Mouse (Mus musculus): Measurements from ENCODE around the gene Rere.
"Not testable (repeated sequence)": the region's sequence is repeated elsewhere in the genome, so short reads cannot be mapped to it uniquely, and the experiment has no call there.

The Rere gene

GRCm38 (mm10) chr4:150582966-150583776 is 301.7 kb downstream of the Rere start:
- DNase-seq (ENCODE audit: low read depth), result no peak

GRCm38 (mm10) chr4:150583777-150584135 is 302.3 kb downstream of the Rere start:
- peak; percentile 43 for DNase-seq (ENCODE audit: low read depth)

- DNase-seq (ENCODE audit: low read depth), result no peak
Measured at GRCm38 (mm10) chr4:150585800-150586199, 304.4 kb downstream of the Rere start.

GRCm38 (mm10) chr4:150586275-150586674 is 304.8 kb downstream of the Rere start:
- no peak for DNase-seq (ENCODE audit: low read depth)

- peak; percentile 58 for DNase-seq (ENCODE audit: low read depth)
Measured at GRCm38 (mm10) chr4:150587597-150588299, 306.3 kb downstream of the Rere start.

GRCm38 (mm10) chr4:150588300-150588621 is 306.8 kb downstream of the Rere start:
- no peak for DNase-seq (ENCODE audit: low read depth)

GRCm38 (mm10) chr4:150590621-150591282 is 309.3 kb downstream of the Rere start:
- no peak for DNase-seq (ENCODE audit: low read depth)

GRCm38 (mm10) chr4:150591602-150592001 is 310.2 kb downstream of the Rere start:
- DNase-seq (ENCODE audit: low read depth), result no peak

GRCm38 (mm10) chr4:150592087-150592486 is 310.6 kb downstream of the Rere start:
- no peak for DNase-seq (ENCODE audit: low read depth)

- DNase-seq (ENCODE audit: low read depth), result peak; percentile 57
Measured at GRCm38 (mm10) chr4:150593473-150594217, 312.2 kb downstream of the Rere start.

- peak; percentile 54 for DNase-seq (ENCODE audit: low read depth)
Measured at GRCm38 (mm10) chr4:150594298-150594829, 312.9 kb downstream of the Rere start.

- DNase-seq (ENCODE audit: low read depth), result no peak
Measured at GRCm38 (mm10) chr4:150595071-150595470, 313.6 kb downstream of the Rere start.

- no peak for DNase-seq (ENCODE audit: low read depth)
Measured at GRCm38 (mm10) chr4:150595991-150596390, 314.5 kb downstream of the Rere start.

- DNase-seq (ENCODE audit: low read depth), result no peak
Measured at GRCm38 (mm10) chr4:150598686-150599085, 317.2 kb downstream of the Rere start.

- DNase-seq (ENCODE audit: low read depth), result no peak
Measured at GRCm38 (mm10) chr4:150599119-150599992, 317.9 kb downstream of the Rere start.

GRCm38 (mm10) chr4:150600503-150600902 is 319.1 kb downstream of the Rere start:
- DNase-seq (ENCODE audit: low read depth), result not testable (repeated sequence)

- no peak for DNase-seq (ENCODE audit: low read depth)
Measured at GRCm38 (mm10) chr4:150601489-150601888, 320.0 kb downstream of the Rere start.

- DNase-seq (ENCODE audit: low read depth), result no peak
Measured at GRCm38 (mm10) chr4:150603366-150604061, 322.1 kb downstream of the Rere start.

- DNase-seq (ENCODE audit: low read depth), result no peak
Measured at GRCm38 (mm10) chr4:150605804-150606203, 324.4 kb downstream of the Rere start.

GRCm38 (mm10) chr4:150606449-150607161 is 325.2 kb downstream of the Rere start:
- DNase-seq (ENCODE audit: low read depth), result no peak
